Mouse (Mus musculus) intestine, embryonic 16.5 days (tissue): ENCODE results near the gene Pnkd. TPM values are rescaled to one million over a fixed set of nuclear protein-coding genes. Genes with fewer than 3 reads are reported as not detected.
"Not testable (repeated sequence)": the region's sequence is repeated elsewhere in the genome, so short reads cannot be mapped to it uniquely, and the experiment has no call there.

ENCODE experiments used
- ATAC-seq: fragments of 200-750 bp; cut with Nextera tagmentation; 2 replicates; pipeline ENCODE4 v1.8.0; 2017; ENCODE audit warnings: moderate TSS enrichment, moderate library complexity
- H3K27ac ChIP-seq: fragments of 300-500 bp; sonication (generic); 2 replicates; pipeline ENCODE4 v1.5.1; 2014; ENCODE audit warnings: mild to moderate bottlenecking, low read length
- H3K27me3 ChIP-seq: fragments of 300-500 bp; sonication (generic); replicated peaks from 2 replicates; pipeline ENCODE4 v1.6.1; 2014; ENCODE audit warnings: low read length, control low read depth, mixed read lengths; ENCODE audit not compliant: control insufficient read depth, insufficient read depth
- H3K36me3 ChIP-seq: fragments of 300-500 bp; sonication (generic); 2 replicates; pipeline ENCODE4 v1.6.1; 2014; ENCODE audit warnings: low read length, control low read depth; ENCODE audit not compliant: control insufficient read depth, insufficient read depth
- H3K4me1 ChIP-seq: fragments of 300-500 bp; sonication (generic); 2 replicates; pipeline ENCODE4 v1.6.1; 2014; ENCODE audit warnings: low read length, control low read depth, mixed read lengths; ENCODE audit not compliant: control insufficient read depth, insufficient read depth
- H3K4me2 ChIP-seq: fragments of 300-500 bp; sonication (generic); 2 replicates; pipeline ENCODE4 v1.6.1; 2014; ENCODE audit warnings: low read depth, low read length, control low read depth
- H3K4me3 ChIP-seq: fragments of 300-500 bp; sonication (generic); 2 replicates; pipeline ENCODE4 v1.5.1; 2014; ENCODE audit warnings: mild to moderate bottlenecking, low read length
- H3K9ac ChIP-seq: fragments of 300-500 bp; sonication (generic); 2 replicates; pipeline ENCODE4 v1.6.1; 2014; ENCODE audit warnings: low read depth, low read length
- H3K9me3 ChIP-seq: fragments of 300-500 bp; sonication (generic); 2 replicates; pipeline ENCODE4 v1.6.1; 2016; ENCODE audit warnings: low read length, control low read depth; ENCODE audit not compliant: control insufficient read depth
- WGBS: fragments of 180-500 bp; shearing (Covaris S2); extraction: QIAGEN DNeasy Blood & Tissue Kit; methylation state at CpG from one replicate; pipeline ENCODE4 v1.1.7; 2014; 5-methylcytosine and 5-hydroxymethylcytosine counted together
- polyA plus RNA-seq: library from polyadenylated mRNA; unstranded; fragments of >200 nt; fragmentation: Nextera tagmentation; extraction: Ambion mirVana; gene quantifications from 2 replicates; pipeline ENCODE4 v1.2.1, GENCODE M21; 2015

Pnkd gene
- polyA plus RNA-seq, 1 experiment from 2014 or later, result 148 TPM

DNA sequence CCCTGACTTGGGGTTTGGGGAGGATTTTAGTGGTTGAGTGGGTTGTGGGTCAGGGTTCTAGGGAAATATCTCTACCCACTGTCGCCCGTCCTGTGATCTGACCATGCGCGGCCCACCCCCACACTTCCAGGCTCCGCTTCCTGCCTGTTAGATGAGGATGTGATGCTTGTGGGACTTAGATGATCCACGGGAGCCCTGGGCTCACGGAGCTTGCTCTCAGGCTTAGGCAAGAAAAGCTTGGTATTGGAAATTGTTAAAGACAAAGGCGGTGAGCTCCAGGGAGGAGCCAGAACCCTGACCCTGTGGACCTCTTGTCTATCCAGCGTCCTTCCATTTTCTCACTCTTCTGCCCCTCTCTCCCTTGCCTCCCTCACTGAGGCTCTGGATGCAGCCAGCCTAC, 55.2 kb downstream of the Pnkd start:
- Histone ChIP-seq H3K4me3 (no peak overlapping the region), H3K9ac (no peak overlapping the region), H3K27me3 (no peaks in the 10 kb centered on the region), H3K27ac (no peak overlapping the region), H3K9me3 (no peaks in the 10 kb centered on the region), H3K4me2 (no peak overlapping the region), H3K36me3 (no peaks in the 10 kb centered on the region), H3K4me1 (peaks cover 5% of the 10 kb centered on the region)
- no peak for ATAC-seq
- 87% methylated on average over 9 of the region's 9 CpGs for WGBS

DNA sequence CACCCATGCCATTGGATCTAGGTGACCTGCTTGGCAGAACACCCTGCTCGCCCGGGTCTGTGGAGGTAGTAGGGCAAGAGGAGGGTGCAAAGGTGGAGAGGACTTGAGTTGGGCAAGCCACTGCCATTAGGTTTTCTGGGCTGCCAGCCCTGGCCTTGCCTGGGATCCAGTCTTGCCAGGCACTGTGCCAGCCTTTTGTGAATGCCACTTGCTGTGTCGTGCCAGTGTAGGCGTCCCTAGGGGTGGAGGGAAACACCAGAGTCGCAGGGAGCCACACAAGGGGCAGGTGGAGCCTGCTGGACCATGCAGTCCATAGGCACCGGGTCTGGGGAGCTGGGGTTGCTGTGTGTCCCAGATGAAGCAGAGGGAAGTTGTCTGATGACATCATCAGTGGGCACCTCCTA, 55.6 kb downstream of the Pnkd start:
- 96% methylated on average over 6 of the region's 6 CpGs for WGBS
- Histone ChIP-seq H3K4me1 (peaks cover 5% of the 10 kb centered on the region), H3K36me3 (no peaks in the 10 kb centered on the region), H3K4me2 (no peak overlapping the region), H3K9me3 (no peaks in the 10 kb centered on the region), H3K27ac (no peak overlapping the region), H3K27me3 (no peaks in the 10 kb centered on the region), H3K4me3 (no peak overlapping the region), H3K9ac (no peak overlapping the region)
- no peak for ATAC-seq

DNA sequence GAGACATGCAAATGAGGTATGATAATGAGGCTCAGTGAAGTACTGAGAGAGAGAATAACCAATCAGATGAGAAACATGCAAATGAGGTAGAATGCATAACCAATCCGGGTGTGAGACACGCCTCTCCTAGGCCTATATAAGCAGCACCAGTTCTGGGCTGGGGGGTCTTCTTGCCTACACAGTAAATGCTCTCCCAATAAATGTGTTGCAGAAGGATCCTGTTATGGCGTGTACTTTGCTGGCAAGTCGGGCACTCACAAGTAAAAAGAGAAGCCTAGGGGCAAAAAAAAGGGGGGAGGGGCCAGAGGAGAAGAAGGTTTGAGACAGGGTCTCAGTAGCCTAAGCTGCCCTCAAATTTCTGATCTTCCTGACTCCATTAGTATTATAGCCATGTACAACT, 56.3 kb downstream of the Pnkd start:
- not testable (repeated sequence) for H3K36me3 ChIP-seq, H3K27ac ChIP-seq, H3K9ac ChIP-seq, H3K27me3 ChIP-seq, H3K4me1 ChIP-seq, H3K4me2 ChIP-seq, H3K9me3 ChIP-seq, ATAC-seq, H3K4me3 ChIP-seq
- 96% methylated on average over 4 of the region's 4 CpGs for WGBS

DNA sequence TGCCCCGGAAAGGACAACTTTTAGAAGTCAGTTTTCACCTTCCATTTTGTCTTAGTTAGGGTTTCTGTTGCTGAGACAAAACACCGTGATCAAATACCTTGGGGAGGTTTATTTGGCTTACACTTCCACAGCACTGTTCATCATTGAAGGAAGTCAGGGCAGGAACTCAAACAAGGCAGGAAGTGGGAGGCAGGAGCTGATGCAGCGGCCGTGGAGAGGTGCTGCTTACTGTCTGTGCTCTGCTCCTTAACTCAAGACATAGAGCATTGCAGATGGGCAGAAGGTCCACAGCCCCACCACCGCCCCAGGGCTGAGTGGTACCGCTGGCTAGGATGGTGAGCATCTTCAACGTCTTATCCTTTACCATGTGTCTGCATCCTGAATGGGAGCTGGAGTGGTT, 57.2 kb downstream of the Pnkd start:
- Histone ChIP-seq H3K4me1 (peaks cover 5% of the 10 kb centered on the region), H3K4me3 (no peak overlapping the region), H3K27me3 (no peaks in the 10 kb centered on the region), H3K36me3 (no peaks in the 10 kb centered on the region), H3K9ac (no peak overlapping the region), H3K4me2 (no peak overlapping the region), H3K27ac (no peak overlapping the region), H3K9me3 (no peaks in the 10 kb centered on the region)
- no peak for ATAC-seq
- WGBS, result 77% methylated on average over 7 of the region's 7 CpGs

DNA sequence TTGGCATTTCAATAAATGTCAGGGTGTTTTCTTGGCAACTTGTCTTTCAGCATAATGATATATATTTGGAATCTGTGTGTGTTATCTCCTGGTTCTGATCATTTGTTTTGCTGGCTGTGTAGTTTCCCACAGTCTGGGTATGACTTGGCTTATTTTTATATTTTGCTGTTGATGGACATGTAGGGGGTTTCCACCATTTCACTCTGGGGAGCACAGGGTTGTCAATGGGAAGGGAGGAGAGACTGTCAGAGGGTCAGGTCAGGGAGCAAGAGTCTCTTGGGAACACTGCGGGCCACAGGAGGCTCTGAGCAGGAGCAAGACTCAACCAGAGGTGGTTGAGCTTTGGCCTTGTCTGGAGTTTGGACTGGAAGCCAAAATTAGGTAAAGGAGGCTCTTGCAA, 57.6 kb downstream of the Pnkd start:
- H3K9me3 ChIP-seq, result no peaks in the 10 kb centered on the region
- peaks cover 5% of the 10 kb centered on the region for H3K4me1 ChIP-seq
- no peaks in the 10 kb centered on the region for H3K36me3 ChIP-seq
- no peak overlapping the region for H3K9ac ChIP-seq
- H3K4me2 ChIP-seq, result no peak overlapping the region
- no peak overlapping the region for H3K4me3 ChIP-seq
- 90% methylated on average over 1 of the region's 1 CpGs for WGBS
- ATAC-seq, result no peak
- no peaks in the 10 kb centered on the region for H3K27me3 ChIP-seq
- no peak overlapping the region for H3K27ac ChIP-seq

DNA sequence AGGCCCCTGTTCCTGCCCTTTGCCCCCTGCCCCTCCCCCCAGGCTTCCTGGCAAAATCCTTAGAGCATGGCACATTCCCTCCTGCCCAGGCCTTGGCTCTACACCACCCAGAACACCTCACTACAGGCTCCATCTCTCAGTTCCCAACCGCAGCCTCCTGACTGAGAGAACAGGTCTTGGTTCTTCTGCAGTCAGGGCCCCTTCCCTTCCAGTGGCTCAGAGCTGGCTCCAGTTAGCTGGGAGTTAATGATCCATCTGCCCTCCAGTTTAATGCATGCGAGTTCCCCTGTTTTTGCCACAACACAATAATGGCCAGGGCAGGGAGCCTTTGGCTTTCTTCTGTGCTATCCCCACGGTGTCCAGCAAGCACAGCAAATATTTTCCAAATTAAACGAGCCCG, 58.4 kb downstream of the Pnkd start:
- Histone ChIP-seq H3K9ac (no peak overlapping the region), H3K4me1 (peaks cover 5% of the 10 kb centered on the region), H3K27me3 (no peaks in the 10 kb centered on the region), H3K4me3 (no peak overlapping the region), H3K9me3 (no peaks in the 10 kb centered on the region), H3K36me3 (no peaks in the 10 kb centered on the region), H3K27ac (no peak overlapping the region), H3K4me2 (no peak overlapping the region)
- 65% methylated on average over 5 of the region's 5 CpGs for WGBS
- 0 out of 2 replicates have a peak, but pooled peaks have one; percentile 21 for ATAC-seq

DNA sequence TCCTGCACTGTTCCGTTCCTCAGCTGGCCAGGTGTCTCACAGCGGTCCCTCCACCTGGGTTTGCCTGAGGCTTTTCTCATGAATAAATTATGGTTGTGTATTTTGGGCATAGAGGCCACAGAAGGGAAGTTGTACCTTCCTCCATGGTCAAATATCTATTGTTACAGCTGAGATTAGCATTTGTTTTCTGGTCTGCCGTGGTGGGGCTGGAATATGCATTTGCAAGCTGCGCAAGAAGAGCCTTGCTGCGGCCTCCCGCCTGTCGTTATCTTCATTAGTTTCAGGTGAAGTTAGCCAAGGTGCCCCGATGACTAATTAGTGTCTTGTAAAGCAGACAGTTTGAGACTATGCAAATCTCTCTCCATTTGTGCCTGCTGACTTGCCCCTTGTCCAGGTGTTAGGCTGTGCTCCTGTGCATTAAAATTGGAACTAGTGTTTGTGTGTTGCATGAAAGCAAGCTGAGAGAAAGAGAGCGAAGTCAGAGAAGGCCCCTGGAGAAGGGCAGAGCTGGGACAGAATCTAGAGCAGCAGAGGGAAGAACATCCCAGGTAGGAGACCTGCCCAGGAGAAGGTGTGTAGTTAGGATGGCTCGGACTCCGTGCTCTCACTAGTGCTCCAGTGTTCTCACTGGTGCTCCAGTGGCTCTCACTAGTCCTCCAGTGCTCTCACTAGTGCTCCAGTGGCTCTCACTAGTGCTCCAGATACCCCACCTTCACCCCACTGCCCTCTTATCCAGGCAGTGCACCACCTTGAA, 59.6 kb downstream of the Pnkd start:
- Histone ChIP-seq H3K9me3 (no peaks in the 10 kb centered on the region), H3K4me3 (no peak overlapping the region), H3K4me2 (no peak overlapping the region), H3K9ac (no peak overlapping the region), H3K4me1 (peaks cover 5% of the 10 kb centered on the region), H3K36me3 (0 out of 2 replicates have a peak, but pooled peaks cover 1% of the 10 kb centered on the region), H3K27me3 (no peaks in the 10 kb centered on the region), H3K27ac (no peak overlapping the region)
- WGBS, result 80% methylated on average over 11 of the region's 11 CpGs
- ATAC-seq, result no peak

DNA sequence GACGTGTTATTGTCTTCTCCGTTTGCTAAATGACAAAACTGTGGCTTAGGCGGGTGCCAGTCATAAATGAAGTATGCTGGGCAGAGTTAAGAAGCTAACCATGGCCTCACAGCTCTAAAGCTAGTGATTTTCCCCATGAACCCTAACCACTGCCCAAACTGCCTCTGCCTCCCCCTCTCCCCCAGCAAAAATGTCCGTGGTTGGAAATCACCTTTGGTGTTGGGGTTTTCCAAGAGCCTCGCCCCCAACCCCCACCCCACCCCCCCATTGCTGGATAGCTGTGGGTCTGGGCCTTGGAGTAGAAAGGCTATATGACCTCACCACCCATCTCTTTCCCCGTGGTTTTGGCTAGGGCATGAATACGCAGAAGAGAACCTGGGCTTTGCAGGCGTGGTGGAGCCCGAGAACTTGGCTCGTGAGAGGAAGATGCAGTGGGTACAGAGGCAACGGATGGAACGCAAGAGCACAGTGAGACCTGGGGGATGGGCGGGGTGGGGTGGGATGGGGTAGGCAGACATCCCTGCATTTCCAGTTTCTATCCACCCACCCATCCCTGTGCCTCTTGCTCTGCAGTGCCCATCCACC, 66.5 kb downstream of the Pnkd start:
- Histone ChIP-seq H3K27ac (no peak overlapping the region), H3K9ac (no peak overlapping the region), H3K4me2 (no peak overlapping the region), H3K36me3 (0 out of 2 replicates have a peak, but pooled peaks cover 6% of the 10 kb centered on the region), H3K27me3 (no peaks in the 10 kb centered on the region), H3K4me3 (no peak overlapping the region), H3K9me3 (no peaks in the 10 kb centered on the region), H3K4me1 (no peaks in the 10 kb centered on the region)
- ATAC-seq, result no peak
- 91% methylated on average over 13 of the region's 13 CpGs for whole genome bisulfite sequencing

DNA sequence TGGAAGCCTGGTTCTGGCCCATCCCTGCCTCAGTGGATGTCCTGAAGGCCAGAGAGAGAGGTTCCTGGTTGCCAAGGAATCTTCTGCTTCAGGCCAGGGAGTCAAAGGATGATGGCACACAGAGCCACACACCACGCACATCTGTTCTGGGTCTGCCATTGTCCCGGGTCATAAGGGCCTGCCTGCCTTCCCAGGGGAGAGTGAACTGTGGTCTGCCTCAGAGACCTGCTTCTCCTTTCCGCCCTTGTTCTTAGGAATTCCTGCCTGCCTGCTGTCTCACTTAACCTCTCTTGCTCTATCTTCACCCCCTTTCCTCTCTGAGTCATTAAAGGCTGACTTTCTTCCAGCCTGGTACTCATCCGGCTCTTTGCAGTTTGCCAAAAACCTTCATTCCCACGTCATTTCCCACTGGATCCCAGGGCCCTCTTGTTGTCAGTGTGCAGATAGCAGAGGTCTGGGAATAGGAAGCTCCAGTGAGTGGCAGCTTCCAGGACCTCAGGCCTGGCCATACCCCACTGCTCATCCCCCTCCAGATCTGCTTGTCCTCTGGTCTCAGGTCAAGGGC, 67.9 kb downstream of the Pnkd start:
- no peak overlapping the region for H3K27ac ChIP-seq
- H3K4me3 ChIP-seq, result no peak overlapping the region
- 0 out of 2 replicates have a peak, but pooled peaks cover 6% of the 10 kb centered on the region for H3K36me3 ChIP-seq
- H3K27me3 ChIP-seq, result no peaks in the 10 kb centered on the region
- H3K9me3 ChIP-seq, result no peaks in the 10 kb centered on the region
- ATAC-seq, result no peak
- no peak overlapping the region for H3K9ac ChIP-seq
- no peaks in the 10 kb centered on the region for H3K4me1 ChIP-seq
- no peak overlapping the region for H3K4me2 ChIP-seq
- WGBS, result 81% methylated on average over 5 of the region's 5 CpGs
